Mouse (Mus musculus): Measurements from ENCODE around the gene Gm9195. TPM values are rescaled to one million over a fixed set of nuclear protein-coding genes. Genes with fewer than 3 reads are reported as not detected.

Gm9195 gene
- total and polyA plus RNA-seq, 2 experiments from 2014 or later: not detected

- H3K4me2 ChIP-seq (ENCODE audit: low read depth, low read length): no peak overlapping the region
- DNase-seq (ENCODE audit: low spot score): no peak
- H3K4me3 ChIP-seq (ENCODE audit: low read depth, low read length): no peak overlapping the region
- peaks cover 8% of the 10 kb centered on the region; the same call in 1 of the 2 replicates for H3K4me1 ChIP-seq (ENCODE audit: control insufficient read depth, insufficient read depth)
- H3K27ac ChIP-seq (ENCODE audit: low read depth): no peak overlapping the region
- H3K36me3 ChIP-seq (replicated peaks; ENCODE audit: control insufficient read depth, insufficient read depth, low read length): no peaks in the 10 kb centered on the region
- no peak for ATAC-seq (ENCODE audit: insufficient read depth, low read depth)
- TF ChIP-seq CTCF (IDR thresholded peaks at IDR 0.05; ENCODE audit: low read depth) (no peak), EP300 (IDR thresholded peaks at IDR 0.05; ENCODE audit: low read depth) (no peak)
- WGBS: 93% methylated on average over 1 of the region's 1 CpGs
- no peaks in the 10 kb centered on the region for H3K27me3 ChIP-seq (ENCODE audit: control insufficient read depth, insufficient read depth, low read length)
- H3K9ac ChIP-seq (replicated peaks; ENCODE audit: low read depth, low read length): no peak overlapping the region
- no peaks in the 10 kb centered on the region for H3K9me3 ChIP-seq (replicated peaks; ENCODE audit: control insufficient read depth, low read length)
These were observed 13.3 kb upstream of the Gm9195 start for GRCm38 (mm10) chr14:72504985-72505384.

DNA sequence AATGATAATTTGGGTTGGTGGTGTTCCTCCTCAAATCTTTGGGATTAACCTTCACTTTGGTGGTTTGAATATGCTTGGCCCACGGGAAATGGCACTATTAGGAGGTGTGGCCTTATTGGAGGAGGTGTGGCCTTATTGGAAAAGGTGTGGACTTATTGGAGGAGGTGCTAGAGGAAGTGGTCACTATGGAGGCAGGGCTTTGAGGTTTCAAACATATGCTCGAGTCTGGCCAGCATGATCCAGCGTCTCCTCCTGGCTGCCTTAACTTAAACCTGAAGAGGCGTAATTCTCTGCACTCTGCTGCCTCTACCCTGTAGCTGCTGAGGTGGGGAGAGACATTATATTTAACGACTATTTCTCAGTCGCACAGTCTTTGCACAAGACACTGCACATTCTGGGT is 11.6 kb upstream of the Gm9195 start:
- H3K9ac ChIP-seq (replicated peaks; ENCODE audit: low read depth, low read length): no peak overlapping the region
- ATAC-seq (ENCODE audit: insufficient read depth, low read depth): no peak
- 51% methylated on average over 6 of the region's 6 CpGs for WGBS
- no peak overlapping the region for H3K27ac ChIP-seq (ENCODE audit: low read depth)
- H3K27me3 ChIP-seq (ENCODE audit: control insufficient read depth, insufficient read depth, low read length): no peaks in the 10 kb centered on the region
- H3K4me1 ChIP-seq (ENCODE audit: control insufficient read depth, insufficient read depth): peaks cover 8% of the 10 kb centered on the region; the same call in 1 of the 2 replicates
- TF ChIP-seq CTCF (IDR thresholded peaks at IDR 0.05; ENCODE audit: low read depth) (no peak), EP300 (IDR thresholded peaks at IDR 0.05; ENCODE audit: low read depth) (no peak)
- DNase-seq (ENCODE audit: low spot score): no peak
- H3K36me3 ChIP-seq (replicated peaks; ENCODE audit: control insufficient read depth, insufficient read depth, low read length): no peaks in the 10 kb centered on the region
- H3K4me3 ChIP-seq (ENCODE audit: low read depth, low read length): no peak overlapping the region
- H3K9me3 ChIP-seq (replicated peaks; ENCODE audit: control insufficient read depth, low read length): no peaks in the 10 kb centered on the region
- no peak overlapping the region for H3K4me2 ChIP-seq (ENCODE audit: low read depth, low read length)

GRCm38 (mm10) chr14:72493775-72494174 is 2.1 kb upstream of the Gm9195 start:
- no peak overlapping the region for H3K4me3 ChIP-seq (ENCODE audit: low read depth, low read length)
- no peaks in the 10 kb centered on the region for H3K4me1 ChIP-seq (ENCODE audit: control insufficient read depth, insufficient read depth)
- no peaks in the 10 kb centered on the region for H3K27me3 ChIP-seq (ENCODE audit: control insufficient read depth, insufficient read depth, low read length)
- H3K27ac ChIP-seq (ENCODE audit: low read depth): no peak overlapping the region
- H3K9ac ChIP-seq (replicated peaks; ENCODE audit: low read depth, low read length): no peak overlapping the region
- ATAC-seq (ENCODE audit: insufficient read depth, low read depth): no peak
- no peak for DNase-seq (ENCODE audit: low spot score)
- no peaks in the 10 kb centered on the region for H3K9me3 ChIP-seq (replicated peaks; ENCODE audit: control insufficient read depth, low read length)
- TF ChIP-seq EP300 (IDR thresholded peaks at IDR 0.05; ENCODE audit: low read depth) (no peak), CTCF (IDR thresholded peaks at IDR 0.05; ENCODE audit: low read depth) (no peak)
- no peaks in the 10 kb centered on the region for H3K36me3 ChIP-seq (replicated peaks; ENCODE audit: control insufficient read depth, insufficient read depth, low read length)
- H3K4me2 ChIP-seq (ENCODE audit: low read depth, low read length): no peak overlapping the region
- 87% methylated on average over 1 of the region's 1 CpGs for WGBS

- no peak for ATAC-seq (ENCODE audit: insufficient read depth, low read depth)
These were observed 1.3 kb downstream of the Gm9195 start for GRCm38 (mm10) chr14:72490367-72490766.

DNA sequence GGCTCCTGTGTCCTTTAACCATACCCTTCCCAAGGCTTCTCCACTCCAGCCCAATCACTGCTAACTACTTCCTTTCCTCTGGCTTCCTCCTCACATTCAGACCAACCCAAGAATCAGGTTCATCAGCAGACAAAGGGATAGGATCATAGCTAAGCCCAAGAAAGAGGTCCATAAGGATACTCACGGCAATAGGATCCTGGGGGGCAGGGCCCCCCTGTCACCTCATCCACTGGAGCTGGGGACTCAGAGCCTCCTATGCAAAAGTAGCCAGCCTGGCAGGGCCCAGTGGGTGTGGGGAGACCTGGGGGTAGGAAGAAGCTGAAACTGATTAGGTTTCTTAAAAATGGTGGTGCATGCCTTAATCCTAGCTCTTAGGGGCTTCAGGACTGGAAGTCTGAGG is 17.1 kb downstream of the Gm9195 start:
- ATAC-seq (ENCODE audit: insufficient read depth, low read depth) (no peak), DNase-seq (ENCODE audit: low spot score) (no peak)
- Histone ChIP-seq H3K4me2 (ENCODE audit: low read depth, low read length) (no peak overlapping the region), H3K36me3 (replicated peaks; ENCODE audit: control insufficient read depth, insufficient read depth, low read length) (no peaks in the 10 kb centered on the region), H3K27ac (ENCODE audit: low read depth) (no peak overlapping the region), H3K4me3 (ENCODE audit: low read depth, low read length) (no peak overlapping the region), H3K4me1 (ENCODE audit: control insufficient read depth, insufficient read depth) (no peaks in the 10 kb centered on the region), H3K9ac (replicated peaks; ENCODE audit: low read depth, low read length) (no peak overlapping the region), H3K27me3 (ENCODE audit: control insufficient read depth, insufficient read depth, low read length) (no peaks in the 10 kb centered on the region), H3K9me3 (replicated peaks; ENCODE audit: control insufficient read depth, low read length) (no peaks in the 10 kb centered on the region)
- TF ChIP-seq CTCF (IDR thresholded peaks at IDR 0.05; ENCODE audit: low read depth) (no peak), EP300 (IDR thresholded peaks at IDR 0.05; ENCODE audit: low read depth) (no peak)
- 65% methylated on average over 1 of the region's 1 CpGs for WGBS

More at GRCm38 (mm10) chr14:72490367-72490766, 1.3 kb downstream of the Gm9195 start:
- no peak for DNase-seq (ENCODE audit: low spot score)
- Histone ChIP-seq H3K4me1 (ENCODE audit: control insufficient read depth, insufficient read depth) (no peaks in the 10 kb centered on the region), H3K9ac (replicated peaks; ENCODE audit: low read depth, low read length) (no peak overlapping the region), H3K27me3 (ENCODE audit: control insufficient read depth, insufficient read depth, low read length) (no peaks in the 10 kb centered on the region), H3K9me3 (replicated peaks; ENCODE audit: control insufficient read depth, low read length) (no peaks in the 10 kb centered on the region), H3K36me3 (replicated peaks; ENCODE audit: control insufficient read depth, insufficient read depth, low read length) (no peaks in the 10 kb centered on the region), H3K4me2 (ENCODE audit: low read depth, low read length) (no peak overlapping the region), H3K27ac (ENCODE audit: low read depth) (no peak overlapping the region), H3K4me3 (ENCODE audit: low read depth, low read length) (no peak overlapping the region)
- TF ChIP-seq CTCF (IDR thresholded peaks at IDR 0.05; ENCODE audit: low read depth) (no peak), EP300 (IDR thresholded peaks at IDR 0.05; ENCODE audit: low read depth) (no peak)
- WGBS: 86% methylated on average over 3 of the region's 3 CpGs

GRCm38 (mm10) chr14:72468429-72468828 is 23.2 kb downstream of the Gm9195 start:
- Histone ChIP-seq H3K4me1 (ENCODE audit: control insufficient read depth, insufficient read depth) (no peaks in the 10 kb centered on the region), H3K36me3 (replicated peaks; ENCODE audit: control insufficient read depth, insufficient read depth, low read length) (no peaks in the 10 kb centered on the region), H3K27ac (ENCODE audit: low read depth) (no peak overlapping the region), H3K9ac (replicated peaks; ENCODE audit: low read depth, low read length) (no peak overlapping the region), H3K9me3 (replicated peaks; ENCODE audit: control insufficient read depth, low read length) (no peaks in the 10 kb centered on the region), H3K4me3 (ENCODE audit: low read depth, low read length) (no peak overlapping the region), H3K27me3 (ENCODE audit: control insufficient read depth, insufficient read depth, low read length) (no peaks in the 10 kb centered on the region), H3K4me2 (ENCODE audit: low read depth, low read length) (no peak overlapping the region)
- ATAC-seq (ENCODE audit: insufficient read depth, low read depth) (no peak), DNase-seq (ENCODE audit: low spot score) (no peak)
- TF ChIP-seq EP300 (IDR thresholded peaks at IDR 0.05; ENCODE audit: low read depth): no peak
- TF ChIP-seq CTCF (IDR thresholded peaks at IDR 0.05; ENCODE audit: low read depth): no peak
- WGBS: 21% methylated on average over 4 of the region's 4 CpGs
